Mouse (Mus musculus) embryonic fibroblast, embryonic 13.5 days (primary cell): ENCODE data around the gene Thoc5.

Source experiments
- CTCF ChIP-seq: IDR thresholded peaks from 2 replicates; pipeline ENCODE4 v1.5.1; 2011; ENCODE audit warnings: mild to moderate bottlenecking, control low read depth, low read length, moderate library complexity, borderline replicate concordance; ENCODE audit not compliant: insufficient read depth
- POLR2A ChIP-seq: IDR thresholded peaks from 2 replicates; pipeline ENCODE4 v1.6.1; 2011; ENCODE audit warnings: low read depth, mild to moderate bottlenecking, control low read depth, low read length, moderate library complexity

- TF ChIP-seq POLR2A (no peak), CTCF (no peak)
Observed at GRCm38 (mm10) chr11:4936243-4936642, 41.1 kb downstream of the Thoc5 start.
